Mouse (Mus musculus): ENCODE data around the gene Helz.
"Not testable (repeated sequence)": the region's sequence is repeated elsewhere in the genome, so short reads cannot be mapped to it uniquely, and the experiment has no call there.

The Helz gene

DNA sequence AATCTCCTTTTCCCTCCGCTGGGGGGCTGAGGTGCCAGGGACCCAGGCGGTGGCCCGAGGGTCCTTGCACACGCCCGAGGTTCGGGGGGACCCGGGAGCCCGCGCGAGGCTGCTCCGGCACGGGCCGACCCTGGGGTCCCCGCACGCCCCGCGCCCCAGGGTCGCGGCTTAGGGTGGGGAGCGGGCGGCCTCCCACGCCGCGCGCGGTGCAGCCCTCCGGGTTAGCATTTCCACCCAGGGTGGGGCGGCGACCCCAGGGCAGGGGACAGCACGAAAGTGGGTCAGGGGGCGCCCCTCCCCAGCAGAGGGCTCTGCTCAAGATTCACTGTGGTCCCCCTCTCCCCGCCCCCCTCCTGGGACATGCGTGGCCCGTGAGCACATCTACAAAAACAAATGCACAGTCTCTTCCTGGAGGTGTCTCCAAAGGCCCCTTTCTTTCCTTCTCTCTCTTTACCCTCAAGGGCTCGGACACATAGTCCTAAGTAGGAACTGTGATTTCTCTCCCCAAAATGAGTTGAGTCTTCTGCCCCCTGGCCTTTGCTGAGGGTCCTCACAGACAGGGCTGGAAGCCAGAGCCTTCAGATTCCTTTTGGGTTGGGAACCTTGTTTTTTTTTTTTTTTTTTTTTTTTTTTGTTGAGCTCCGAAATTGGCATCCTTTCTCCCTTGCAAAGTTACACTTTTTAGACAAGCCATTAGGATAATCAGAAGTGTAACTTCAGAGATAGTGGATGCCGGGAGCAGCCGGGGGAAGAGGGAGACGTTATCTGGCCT is 660 bp downstream of the Helz start:
- DNase-seq, result peak; percentile 27

DNA sequence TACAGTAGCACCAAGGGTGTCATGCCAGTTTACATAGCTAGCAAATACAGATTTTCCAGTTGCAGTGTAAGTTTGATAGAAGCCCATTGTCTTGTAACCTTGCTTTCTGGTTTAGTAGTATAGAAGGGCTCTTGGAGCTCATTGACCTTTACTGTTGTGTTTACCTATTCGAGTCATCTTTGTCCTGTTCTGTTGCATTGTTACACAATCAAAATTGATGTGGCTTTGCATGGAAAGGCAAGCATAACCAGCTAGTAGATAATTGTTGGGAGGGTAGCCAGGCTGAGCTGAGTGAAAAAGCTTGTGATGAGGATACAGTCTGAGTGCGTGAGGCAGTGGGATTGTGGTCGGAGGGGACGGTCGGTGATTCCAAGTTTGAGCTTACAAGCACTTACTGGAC is 12.1 kb downstream of the Helz start:
- no peak for DNase-seq

DNA sequence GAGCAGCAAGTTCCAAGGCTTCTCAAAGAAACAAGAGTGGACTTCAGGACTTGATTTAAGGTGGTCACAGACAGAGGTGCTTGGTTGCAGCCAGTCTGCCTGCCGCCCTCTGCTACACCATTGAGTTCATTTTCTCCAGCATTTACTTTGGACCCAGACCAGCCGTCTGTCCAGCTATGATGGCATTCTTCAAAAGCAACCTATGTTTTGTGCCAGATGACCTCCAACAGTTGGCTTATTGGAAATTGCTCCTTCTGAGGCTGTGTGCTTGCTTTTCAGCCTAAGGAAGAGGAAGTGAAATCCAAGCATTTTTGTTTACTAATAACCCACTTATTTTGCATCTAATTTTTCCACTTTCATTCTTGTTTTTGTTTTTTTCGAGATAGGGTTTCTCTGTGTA is 19.7 kb downstream of the Helz start:
- DNase-seq, result no peak

DNA sequence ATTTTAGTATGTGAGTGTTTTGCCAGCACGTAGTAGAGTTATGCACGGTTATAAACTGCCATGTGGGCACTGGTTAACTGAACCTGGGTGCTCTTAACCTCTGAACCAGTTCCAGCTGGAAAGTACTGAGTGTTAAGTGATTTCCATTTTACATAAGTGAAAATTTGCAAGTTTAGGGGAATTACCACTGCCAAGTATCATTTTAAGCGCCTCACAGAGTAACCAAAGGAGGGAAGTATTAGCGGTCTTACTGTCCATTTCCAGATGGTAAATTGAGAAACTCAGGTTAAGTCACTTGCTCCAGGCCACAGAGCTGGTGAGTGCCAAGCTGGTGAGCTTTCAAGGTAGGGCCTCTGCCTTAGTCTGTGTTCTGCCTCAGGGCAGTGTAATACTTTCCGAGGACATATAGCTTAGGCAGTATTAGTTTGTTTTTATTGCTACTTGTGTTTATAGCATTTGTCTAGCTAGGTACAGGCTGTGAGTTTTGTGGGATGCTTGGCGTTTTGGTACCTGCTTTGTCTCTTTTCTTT is 20.8 kb downstream of the Helz start:
- no peak for DNase-seq

DNA sequence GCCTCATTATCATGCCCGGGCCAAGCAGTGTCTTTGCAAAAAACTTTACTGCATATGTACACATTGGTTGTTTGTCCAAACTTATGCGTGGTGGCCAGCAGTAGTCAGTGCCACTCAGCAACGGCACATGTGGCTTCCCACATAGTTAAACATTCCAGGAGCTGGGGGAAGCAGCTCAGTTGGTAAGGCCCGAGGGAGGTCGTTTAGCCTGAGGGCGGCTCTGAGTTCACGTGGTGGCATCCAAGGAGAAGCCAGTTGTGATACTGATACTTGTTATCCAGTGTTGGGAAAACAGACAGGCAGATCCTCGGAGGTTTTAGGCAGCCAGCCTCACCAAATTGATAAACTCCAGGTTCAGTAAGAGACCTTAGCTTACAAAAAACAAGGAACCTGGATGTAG is 23.2 kb downstream of the Helz start:
- not testable (repeated sequence) for DNase-seq

DNA sequence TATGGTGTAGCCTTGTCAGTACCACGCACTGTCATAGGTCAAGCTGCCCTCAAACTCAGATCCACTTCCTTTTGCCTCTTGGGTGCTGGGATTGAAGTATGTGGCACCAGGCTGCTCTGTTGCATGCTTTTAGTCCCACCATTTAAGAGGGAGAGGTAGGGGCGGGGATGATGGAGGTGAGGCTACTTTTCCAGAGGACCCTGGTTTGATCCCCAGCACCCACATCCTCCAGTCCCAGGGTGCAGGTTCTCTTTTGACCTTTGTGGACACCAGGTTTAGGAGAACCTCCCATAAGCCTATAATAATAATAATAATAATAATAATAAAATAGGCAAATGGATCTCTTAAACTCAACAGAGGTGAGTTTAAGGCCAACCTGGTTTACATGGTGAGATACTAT is 23.6 kb downstream of the Helz start:
- no peak for DNase-seq

DNA sequence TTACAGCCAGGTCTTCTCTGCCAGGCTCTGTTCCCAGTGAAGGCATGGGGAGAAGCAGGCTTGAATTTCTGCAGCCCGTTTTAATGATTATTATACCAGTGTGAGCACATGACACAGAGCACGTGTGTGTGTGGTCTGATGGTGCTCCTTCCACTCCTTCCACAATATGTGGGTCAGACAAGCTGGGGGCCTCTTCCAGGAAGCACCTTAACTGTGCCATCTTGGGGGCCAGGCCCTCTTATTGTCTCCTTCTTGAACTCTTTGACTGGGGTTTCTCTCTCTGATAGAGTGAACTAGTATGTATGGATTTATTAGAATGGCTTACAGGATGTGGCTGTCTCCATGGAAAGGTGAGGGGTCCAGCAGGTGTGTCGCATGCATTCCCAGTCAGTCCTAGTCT is 24.8 kb downstream of the Helz start:
- no peak for DNase-seq

DNA sequence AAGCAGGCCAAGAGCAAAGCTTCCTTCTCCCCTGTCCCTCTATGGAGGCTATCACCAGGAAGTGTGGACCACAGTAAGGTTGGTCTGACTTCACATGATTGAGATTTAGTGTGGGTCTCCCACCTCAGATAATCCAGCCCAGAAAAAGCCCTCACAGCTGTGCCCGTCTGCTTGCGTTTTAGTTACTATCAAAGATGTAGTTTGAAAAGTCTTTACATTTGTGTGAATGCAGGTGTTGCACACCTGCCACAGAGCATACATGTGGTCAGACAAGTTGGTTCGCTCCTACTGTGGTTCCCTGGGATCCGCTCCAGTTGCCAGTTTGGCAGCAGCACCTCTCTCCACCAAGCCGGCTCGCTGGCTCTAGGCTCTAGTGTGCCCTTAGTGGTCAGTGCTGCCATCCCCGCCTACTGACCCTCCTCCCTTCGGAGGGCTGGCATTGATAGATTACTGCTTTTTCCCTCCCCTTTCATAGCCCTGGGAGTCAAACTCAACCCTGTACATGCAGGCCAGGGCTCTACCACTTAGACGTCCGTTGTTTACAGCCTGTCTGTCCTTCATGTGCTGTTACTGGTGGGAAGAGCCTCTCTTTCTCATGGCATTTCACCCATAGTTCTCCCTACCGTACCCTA is 25.4 kb downstream of the Helz start:
- DNase-seq, result no peak

DNA sequence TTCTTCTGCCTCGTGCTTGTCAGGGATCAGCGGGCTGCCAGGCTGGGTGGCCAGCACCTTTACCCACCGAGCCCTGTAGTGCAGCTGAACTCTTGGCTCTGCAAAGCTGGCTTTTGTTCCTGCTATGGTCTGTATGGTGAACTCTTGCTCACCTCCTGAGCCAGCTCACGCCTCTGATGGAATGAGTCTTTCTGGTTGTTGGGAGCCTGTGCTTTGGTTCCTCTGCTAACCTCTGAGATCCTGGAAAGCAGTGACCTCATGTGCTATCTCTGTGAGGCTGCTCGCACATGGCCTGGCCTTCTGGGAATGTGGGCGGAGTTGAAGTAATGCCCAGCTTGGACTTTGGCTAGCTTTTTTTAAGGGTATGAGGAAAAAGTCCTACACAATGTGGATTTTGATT is 26.1 kb downstream of the Helz start:
- no peak for DNase-seq

DNA sequence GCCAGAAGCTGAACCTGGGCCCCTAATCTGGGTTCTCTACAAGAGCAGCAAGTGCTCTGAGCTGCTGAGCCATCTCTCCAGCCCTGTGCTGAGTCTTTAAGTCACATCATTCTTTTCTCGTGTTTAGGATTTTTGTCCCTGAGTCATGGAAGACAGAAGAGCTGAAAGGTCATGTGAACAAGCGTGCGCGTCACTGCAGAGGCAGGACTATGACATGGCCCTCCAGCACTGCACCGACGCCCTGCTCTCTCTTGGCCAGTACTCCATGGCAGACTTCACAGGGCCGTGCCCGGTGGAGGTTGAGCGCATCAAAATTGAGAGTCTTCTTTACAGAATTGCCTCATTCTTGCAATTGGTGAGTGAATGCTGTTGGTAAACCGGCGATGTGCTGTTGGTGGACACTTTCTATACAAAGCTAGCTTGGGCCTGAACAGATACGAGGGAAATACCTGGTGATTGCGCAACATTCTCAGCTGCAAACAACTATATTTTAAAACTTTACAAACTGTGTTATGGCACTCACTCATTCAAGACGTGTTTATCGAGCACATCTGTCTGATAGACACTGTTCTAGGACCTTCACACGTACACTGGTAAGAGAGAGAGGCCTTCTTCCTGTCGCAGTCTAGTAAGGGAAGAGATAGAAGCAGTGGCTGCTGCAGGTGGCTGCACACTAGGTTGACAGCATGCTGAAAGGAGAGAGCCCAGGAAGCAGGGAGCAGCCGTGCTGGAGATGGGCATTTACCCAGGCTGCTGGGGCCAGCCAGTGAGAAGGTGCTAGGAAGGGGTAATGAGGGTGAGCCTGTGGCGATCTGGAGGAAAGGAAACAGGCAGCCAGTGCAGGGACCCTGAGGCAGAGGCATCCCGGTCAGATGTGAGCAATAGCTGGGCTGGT is 27.3 kb downstream of the Helz start:
- DNase-seq, result no peak

DNA sequence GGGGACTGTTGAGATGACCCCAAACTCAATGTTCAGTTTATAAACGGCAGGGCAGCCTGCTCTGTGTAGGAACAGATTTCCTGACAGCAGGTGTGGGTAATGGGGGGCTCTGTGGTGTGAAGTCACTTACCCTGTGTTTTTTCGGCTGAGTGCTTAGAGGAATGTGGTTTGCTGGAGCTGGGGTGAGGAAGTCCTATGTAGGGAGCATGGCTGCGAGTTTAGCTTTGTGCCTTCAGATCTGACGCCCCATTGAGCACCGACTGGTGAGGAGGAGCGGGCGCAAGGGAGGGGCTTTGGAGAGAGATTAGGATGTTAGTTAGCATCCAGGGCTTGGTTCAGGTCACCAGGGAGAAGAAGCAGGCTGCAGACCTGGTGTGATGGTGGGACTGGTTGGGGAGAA is 28.5 kb downstream of the Helz start:
- no peak for DNase-seq

DNA sequence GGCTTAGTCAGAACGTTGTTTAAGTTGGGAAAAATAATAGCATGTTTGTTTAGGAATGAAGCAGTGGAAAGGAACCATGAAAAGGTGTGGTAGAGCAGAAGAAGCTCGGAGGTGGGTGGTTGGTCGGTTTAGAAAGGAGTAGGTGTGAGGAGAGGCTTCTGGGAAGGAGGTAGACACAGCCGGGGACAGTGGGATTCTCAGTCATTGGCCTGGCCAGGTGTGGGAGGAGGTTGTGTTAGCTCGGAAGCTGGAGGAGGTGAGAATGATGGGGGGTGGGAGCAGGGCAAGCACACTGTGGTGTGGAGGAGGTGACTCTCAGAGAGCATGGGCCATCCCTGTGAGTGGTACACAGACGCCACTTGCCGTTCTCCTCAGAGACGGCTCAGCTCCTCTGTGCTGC is 29.7 kb downstream of the Helz start:
- DNase-seq, result no peak

DNA sequence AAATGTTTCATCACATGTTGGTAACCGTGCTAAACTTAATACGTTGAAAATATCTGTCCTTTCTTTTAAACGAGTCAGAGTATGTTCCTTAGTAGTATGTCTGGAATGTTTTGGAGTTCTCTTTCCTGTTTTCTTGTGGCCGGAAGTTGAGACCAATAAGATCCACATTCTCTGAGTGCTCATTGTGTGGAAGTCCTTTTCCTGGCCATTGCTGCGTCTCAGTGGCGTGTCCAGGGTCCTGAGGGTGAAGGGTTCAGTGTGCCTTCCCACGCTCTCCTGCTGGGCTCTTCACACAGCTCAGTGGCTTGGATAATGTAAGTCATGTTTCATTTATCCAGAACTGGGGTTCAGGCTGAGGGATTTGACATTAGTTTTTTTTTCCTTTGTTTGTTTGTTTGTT is 30.5 kb downstream of the Helz start:
- DNase-seq, result no peak

DNA sequence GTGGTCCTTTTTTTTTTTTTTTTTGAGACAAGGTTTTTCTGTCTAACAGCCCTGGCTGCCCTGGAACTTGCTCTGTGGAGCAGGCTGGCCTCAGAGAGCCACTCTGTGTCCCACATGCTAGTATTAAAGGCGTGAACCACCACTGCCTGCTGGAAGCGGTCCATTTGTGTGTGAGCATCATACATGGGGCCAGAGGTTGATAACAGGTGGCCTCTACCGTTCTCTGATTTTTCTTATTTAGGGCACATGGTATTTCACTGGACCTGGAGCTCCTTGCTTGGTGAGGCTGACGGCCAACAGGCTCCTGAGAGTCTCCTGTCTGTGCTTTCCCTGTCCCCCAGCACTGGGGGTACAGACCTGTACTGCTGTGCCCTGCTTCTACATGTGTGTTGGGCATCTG is 33.1 kb downstream of the Helz start:
- DNase-seq, result no peak

DNA sequence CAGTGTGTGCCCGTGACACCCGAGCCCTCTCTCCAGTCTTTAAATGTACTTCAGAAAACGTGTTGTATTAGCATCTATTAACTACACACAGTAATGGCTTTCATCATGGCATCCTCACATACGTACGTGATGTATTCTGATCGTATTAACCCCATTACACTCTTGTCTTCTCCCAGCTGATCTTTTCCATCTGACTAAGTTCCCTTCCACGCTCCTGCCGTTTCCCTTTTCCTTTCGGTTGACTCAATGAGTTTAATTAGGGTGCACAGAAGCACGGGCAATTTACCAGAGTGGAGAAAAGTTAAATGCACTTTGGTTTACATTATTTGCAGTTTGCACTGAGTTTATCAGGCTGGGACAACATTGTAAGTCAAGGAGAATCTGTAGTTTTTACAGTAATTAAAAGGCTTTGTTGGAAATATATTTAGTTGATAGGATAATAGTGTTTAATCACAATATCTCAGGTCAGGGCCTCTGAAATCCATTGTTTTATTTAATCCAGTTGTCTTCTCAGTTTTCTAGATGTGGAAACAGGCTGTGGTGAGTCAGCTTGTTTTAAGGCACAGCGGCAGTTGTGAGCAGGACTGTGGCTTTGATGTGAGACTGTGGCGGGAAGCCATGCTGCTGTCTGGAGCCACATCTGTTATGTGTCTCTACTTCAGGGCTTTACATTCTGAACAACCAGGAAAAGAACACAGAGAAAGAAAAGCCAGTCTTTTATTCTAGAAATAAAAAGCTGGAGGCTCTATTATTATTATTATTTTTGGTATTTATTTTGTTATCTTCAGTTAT is 37.1 kb downstream of the Helz start:
- DNase-seq, result no peak

DNA sequence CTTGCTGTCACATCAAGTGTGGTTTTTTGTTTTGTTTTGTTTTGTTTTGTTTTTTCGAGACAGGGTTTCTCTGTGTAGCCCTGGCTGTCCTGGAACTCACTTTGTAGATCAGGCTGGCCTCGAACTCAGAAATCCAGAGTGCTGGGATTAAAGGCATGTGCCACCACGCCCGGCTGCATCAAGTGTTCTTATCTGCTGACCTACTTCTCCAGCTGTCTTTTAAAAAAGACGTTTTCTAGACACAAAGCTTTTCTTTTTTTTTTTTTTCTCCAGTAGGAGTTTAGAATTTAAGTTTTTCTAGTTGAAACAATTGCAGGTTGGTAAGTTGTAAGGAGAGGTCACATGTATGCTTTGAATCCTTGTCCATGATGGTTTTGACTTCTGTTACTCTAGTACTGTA is 38.4 kb downstream of the Helz start:
- DNase-seq, result not testable (repeated sequence)

DNA sequence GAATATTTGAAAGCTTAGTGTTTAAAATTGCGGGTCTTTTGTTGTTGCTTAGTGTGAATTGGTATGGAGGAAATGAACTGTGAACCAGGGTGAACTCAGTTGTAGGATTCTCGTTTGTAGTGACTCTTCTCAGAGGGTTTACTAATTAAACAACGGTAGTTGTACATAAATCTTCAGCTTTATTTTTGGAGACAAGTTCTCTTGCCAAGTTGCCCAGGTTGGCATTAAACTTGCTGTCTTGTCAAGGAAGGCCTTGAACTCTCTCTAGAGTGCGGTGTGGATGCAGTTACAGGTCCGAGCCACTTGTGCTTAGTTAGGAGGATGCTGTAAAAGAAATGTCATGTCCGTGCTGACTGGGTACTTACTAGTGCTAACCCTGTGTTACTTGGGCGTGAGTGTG is 39.4 kb downstream of the Helz start:
- DNase-seq, result no peak

DNA sequence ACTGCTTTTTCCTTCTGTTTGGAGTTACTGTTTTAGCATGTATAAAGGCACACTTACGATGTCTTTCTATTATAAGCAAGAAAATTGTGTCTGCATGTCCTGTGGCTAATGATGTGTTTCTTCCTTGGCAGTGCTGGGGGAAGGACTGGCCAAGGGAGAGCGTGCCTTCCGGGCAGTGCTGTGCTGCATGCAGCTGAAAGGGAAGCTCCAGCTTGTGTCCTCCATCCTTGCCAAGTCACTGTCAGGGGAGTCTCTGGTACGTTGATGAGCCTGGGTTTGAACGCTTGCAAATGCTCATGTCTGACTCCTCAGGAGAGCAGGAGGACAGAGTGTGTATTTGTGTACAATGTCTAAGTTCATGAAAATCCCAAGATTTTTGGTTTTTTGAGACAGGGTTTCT is 44.8 kb downstream of the Helz start:
- no peak for DNase-seq

DNA sequence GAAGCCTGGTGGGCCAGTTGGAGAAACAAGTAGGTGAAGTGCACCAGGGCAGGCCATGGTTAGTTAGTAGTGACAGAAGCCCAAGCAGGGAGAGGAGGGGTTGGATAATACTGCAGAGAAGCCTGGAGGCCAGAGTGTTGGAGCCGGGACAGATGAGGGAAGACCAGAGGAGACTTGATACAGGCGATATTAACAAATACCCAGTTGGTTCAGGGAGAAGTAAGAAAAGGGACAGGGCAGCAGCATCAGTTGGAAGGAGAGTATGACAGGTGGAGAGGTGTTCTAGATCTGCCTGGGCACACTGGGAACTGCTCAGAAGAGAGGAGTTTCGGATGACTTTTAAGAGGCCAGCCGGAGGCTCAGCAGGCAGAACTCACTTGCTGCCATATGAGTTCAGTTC is 49.7 kb downstream of the Helz start:
- DNase-seq, result no peak

DNA sequence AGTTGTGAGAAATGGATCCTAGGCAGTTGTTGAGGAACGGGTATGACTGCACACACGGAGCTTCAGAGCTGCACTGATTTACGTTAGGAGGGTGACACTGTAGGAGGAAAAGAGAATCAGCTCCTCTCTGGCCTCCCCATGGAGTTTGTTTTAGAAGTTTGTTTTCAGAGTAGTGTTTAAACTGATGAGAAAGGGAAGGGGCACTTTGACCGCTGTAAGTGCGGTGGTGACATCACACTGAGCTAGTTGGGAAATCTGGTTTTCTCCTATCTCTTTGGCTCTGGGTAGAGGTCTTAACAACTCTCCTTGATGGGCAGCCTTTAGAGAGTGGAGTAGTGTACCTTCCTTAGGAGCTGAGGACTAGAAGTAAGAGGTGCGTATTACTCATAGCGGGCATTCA is 58.0 kb downstream of the Helz start:
- DNase-seq, result no peak

DNA sequence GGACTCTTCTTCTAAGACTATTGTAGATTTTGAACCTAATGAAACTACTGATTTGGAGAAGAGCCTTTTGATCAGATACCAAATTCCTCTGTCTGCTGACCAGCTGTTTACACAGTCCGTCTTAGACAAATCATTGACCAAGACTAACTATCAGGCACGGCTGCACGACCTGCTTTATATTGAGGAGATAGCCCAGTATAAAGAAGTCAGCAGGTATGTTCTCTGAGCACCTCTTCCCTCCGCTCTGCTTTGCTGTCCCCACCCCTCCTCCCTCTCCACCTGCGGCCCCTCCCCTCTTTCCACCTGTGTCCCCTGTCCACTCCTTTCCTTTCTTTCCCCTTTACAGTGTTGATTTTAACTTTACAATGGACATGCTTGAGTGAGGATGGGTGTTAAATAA is 66.2 kb downstream of the Helz start:
- no peak for DNase-seq

DNA sequence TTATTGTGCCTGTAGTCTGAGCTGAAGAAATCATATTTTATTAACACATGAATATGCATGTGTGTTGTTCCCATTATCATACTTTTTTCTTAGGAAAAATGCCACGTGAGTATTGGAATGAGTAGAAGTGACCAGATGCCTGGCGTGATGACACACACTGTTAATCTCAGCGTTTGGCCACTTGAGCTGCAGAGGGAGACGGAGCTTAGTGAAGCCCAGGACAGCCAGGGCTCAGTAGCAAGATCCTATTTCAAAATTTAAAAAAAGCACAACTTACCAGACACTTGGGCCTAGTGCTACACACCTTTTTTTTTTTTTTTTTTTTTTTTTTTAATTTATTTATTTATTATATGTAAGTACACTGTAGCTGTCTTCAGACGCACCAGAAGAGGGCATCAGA is 68.0 kb downstream of the Helz start:
- no peak for DNase-seq

DNA sequence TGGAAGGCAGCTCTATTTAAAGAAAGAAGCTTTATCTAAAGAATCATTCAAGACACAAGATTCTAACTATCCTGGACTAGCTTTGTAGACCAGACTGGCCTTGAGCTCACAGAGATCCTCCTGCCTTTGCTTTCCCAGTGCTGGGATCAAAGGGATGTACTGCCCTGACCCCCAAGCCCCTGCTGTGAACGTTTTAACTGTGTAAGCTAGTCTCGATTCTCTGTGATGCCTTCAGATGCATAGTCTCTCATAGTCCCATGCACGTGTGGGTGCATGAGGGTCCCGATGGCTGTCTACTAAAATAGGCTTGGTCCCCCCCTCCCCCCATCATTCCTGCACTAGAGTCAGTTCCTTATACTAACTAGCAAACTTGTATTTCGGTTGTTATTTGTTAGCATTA is 70.2 kb downstream of the Helz start:
- no peak for DNase-seq

All from right cerebral cortex, postnatal 14 days (tissue).